12 mouse cellular contexts compared by ENCODE assay signal in genomic region chr16:24443123-24443515, GRCm38 (mm10). TPM values are rescaled to one million over a fixed set of nuclear protein-coding genes. Genes with fewer than 3 reads are reported as not detected.
DNase-seq lines count a peak whose midpoint lies in the region; ATAC-seq lines count a peak whose summit lies in the region.
"Had no signal": no experiment of that assay in that cellular context is flagged by ENCODE, and none has a peak within 500 bp of the region (broad histone marks: within the 10 kb centered on the region; RNA-seq: fewer than 3 reads in every experiment).

No protein-coding gene starts in this region.

- H3K27ac ChIP-seq in limb, embryonic 12.5 days, result peak overlapping the region; percentile 42
- no peak overlapping the region for H3K27ac ChIP-seq in limb, embryonic 10.5 days
- H3K27ac ChIP-seq in embryonic facial prominence, embryonic 13.5 days, result peak overlapping the region; percentile 3
- peak overlapping the region; percentile 74; the same call in 1 of the 2 replicates for H3K27ac ChIP-seq in stomach, embryonic 14.5 days (ENCODE audit: low read length)
- H3K27ac ChIP-seq: hindbrain, embryonic 14.5 days; liver, embryonic 13.5 days; midbrain, embryonic 15.5 days had no signal

- peaks cover 11% of the 10 kb centered on the region; the same call in 1 of the 2 replicates for H3K36me3 ChIP-seq in limb, embryonic 12.5 days
- peaks cover 25% of the 10 kb centered on the region for H3K36me3 ChIP-seq in limb, embryonic 10.5 days
- H3K36me3 ChIP-seq in embryonic facial prominence, embryonic 13.5 days, result peaks cover 15% of the 10 kb centered on the region
- no peaks in the 10 kb centered on the region for H3K36me3 ChIP-seq in stomach, embryonic 14.5 days (ENCODE audit: control insufficient read depth, insufficient read depth, low read length)
- H3K36me3 ChIP-seq: liver, embryonic 13.5 days; midbrain, embryonic 15.5 days had no signal

- H3K9me3 ChIP-seq in limb, embryonic 12.5 days, result no peaks in the 10 kb centered on the region
- H3K9me3 ChIP-seq in limb, embryonic 10.5 days (replicated peaks), result no peaks in the 10 kb centered on the region
- no peaks in the 10 kb centered on the region for H3K9me3 ChIP-seq in embryonic facial prominence, embryonic 13.5 days
- H3K9me3 ChIP-seq in stomach, embryonic 14.5 days (ENCODE audit: control insufficient read depth, low read depth, low read length), result no peaks in the 10 kb centered on the region
- H3K9me3 ChIP-seq: liver, embryonic 13.5 days; midbrain, embryonic 15.5 days had no signal

- peaks cover 46% of the 10 kb centered on the region for H3K4me1 ChIP-seq in limb, embryonic 12.5 days (replicated peaks)
- H3K4me1 ChIP-seq in limb, embryonic 10.5 days, result peaks cover 37% of the 10 kb centered on the region
- peaks cover 36% of the 10 kb centered on the region for H3K4me1 ChIP-seq in embryonic facial prominence, embryonic 13.5 days
- H3K4me1 ChIP-seq in stomach, embryonic 14.5 days (ENCODE audit: control insufficient read depth, insufficient read depth, low read length), result peaks cover 35% of the 10 kb centered on the region

- H3K4me3 ChIP-seq in limb, embryonic 12.5 days (replicated peaks), result no peak overlapping the region
- H3K4me3 ChIP-seq in limb, embryonic 10.5 days, result no peak overlapping the region
- no peak overlapping the region for H3K4me3 ChIP-seq in embryonic facial prominence, embryonic 13.5 days
- H3K4me3 ChIP-seq in stomach, embryonic 14.5 days (ENCODE audit: low read depth, low read length), result no peak overlapping the region
- H3K4me3 ChIP-seq: liver, embryonic 13.5 days; midbrain, embryonic 15.5 days had no signal

- H3K9ac ChIP-seq in limb, embryonic 12.5 days (replicated peaks), result no peak overlapping the region
- H3K9ac ChIP-seq in embryonic facial prominence, embryonic 13.5 days, result no peak overlapping the region
- H3K9ac ChIP-seq in stomach, embryonic 14.5 days (replicated peaks; ENCODE audit: low read depth, low read length), result no peak overlapping the region
- H3K9ac ChIP-seq: hindbrain, embryonic 14.5 days; liver, embryonic 13.5 days; midbrain, embryonic 15.5 days had no signal

- H3K4me2 ChIP-seq in limb, embryonic 12.5 days, result no peak overlapping the region
- H3K4me2 ChIP-seq in embryonic facial prominence, embryonic 13.5 days, result no peak overlapping the region
- H3K4me2 ChIP-seq in stomach, embryonic 14.5 days (replicated peaks; ENCODE audit: low read depth, low read length), result no peak overlapping the region; the same call in 1 of the 2 replicates
- H3K4me2 ChIP-seq: hindbrain, embryonic 14.5 days; liver, embryonic 13.5 days; midbrain, embryonic 15.5 days had no signal

- no peak for ATAC-seq in limb, embryonic 12.5 days (ENCODE audit: insufficient number of reproducible peaks, insufficient read depth, low FRiP score, low TSS enrichment, low read depth)
- no peak for ATAC-seq in embryonic facial prominence, embryonic 13.5 days (ENCODE audit: insufficient number of reproducible peaks, insufficient read depth, low FRiP score, low TSS enrichment, low read depth)
- ATAC-seq in stomach, embryonic 14.5 days (ENCODE audit: insufficient number of reproducible peaks, insufficient read depth, low FRiP score, low read depth), result no peak
- ATAC-seq: midbrain, embryonic 15.5 days had no signal

- no peaks in the 10 kb centered on the region for H3K27me3 ChIP-seq in limb, embryonic 12.5 days
- H3K27me3 ChIP-seq in limb, embryonic 10.5 days (ENCODE audit: low read depth, poor library complexity, severe bottlenecking), result no peaks in the 10 kb centered on the region
- no peaks in the 10 kb centered on the region for H3K27me3 ChIP-seq in embryonic facial prominence, embryonic 13.5 days
- H3K27me3 ChIP-seq in stomach, embryonic 14.5 days (ENCODE audit: control insufficient read depth, insufficient read depth, low read length), result no peaks in the 10 kb centered on the region
- H3K27me3 ChIP-seq: liver, embryonic 13.5 days; midbrain, embryonic 15.5 days had no signal

- DNase-seq in heart, adult 11 months, result peak; percentile 91
- no peak for DNase-seq in heart, adult 9 months (ENCODE audit: low spot score in 2 of 2)
- no peak for DNase-seq in limb, embryonic 10.5 days (ENCODE audit: low spot score)
- DNase-seq in testis, postnatal 10 days (ENCODE audit: low spot score), result no peak
- no peak for DNase-seq in layer of hippocampus, adult 9-11 months
- DNase-seq: cerebellum, postnatal 14 days; liver, embryonic 13.5 days had no signal

- 46% methylated on average over 7 of the region's 7 CpGs for WGBS in limb, embryonic 12.5 days
- 62% methylated on average over 7 of the region's 7 CpGs for WGBS in limb, embryonic 10.5 days
- 36% methylated on average over 7 of the region's 7 CpGs for WGBS in embryonic facial prominence, embryonic 13.5 days
- 17% methylated on average over 7 of the region's 7 CpGs for WGBS in stomach, embryonic 14.5 days

RNA-seq across cellular contexts. Expression of gene Lpp, which starts 49.8 kb away (rescaled TPM):
- polyA plus RNA-seq in limb, embryonic 12.5 days (2016; fragmentation: Nextera tagmentation; extraction: Ambion mirVana), result 39.4 and 40.3 TPM in 2 replicates
- polyA plus RNA-seq in limb, embryonic 10.5 days (2016; fragmentation: Nextera tagmentation; extraction: Ambion mirVana), result 38.6 and 45.3 TPM in 2 replicates
- polyA plus RNA-seq in embryonic facial prominence, embryonic 13.5 days (2015; fragmentation: Nextera tagmentation; extraction: Ambion mirVana), result 48.9 and 49.3 TPM in 2 replicates
- 105 and 107 TPM in 2 replicates for polyA plus RNA-seq in stomach, embryonic 14.5 days (2014; fragmentation: Nextera tagmentation; extraction: Ambion mirVana)
